Mouse (Mus musculus): ENCODE data around the gene Slain1.
A peak's percentile ranks its signal among the peaks of the same experiment; 100 is the strongest.

Gene Slain1

GRCm38 (mm10) chr14:103649896-103650334 lies at the start of gene Slain1:
Gene Slain1 (plus strand): TSS chr14:103650228.
- peak; percentile 86 to 91 for DNase-seq (ENCODE audit: low spot score in 2 of 2)

- DNase-seq (ENCODE audit: low spot score in 2 of 2): no peak
Measured at GRCm38 (mm10) chr14:103608063-103608462, 42.0 kb upstream of the Slain1 start.

- no peak for DNase-seq (ENCODE audit: low spot score in 2 of 2)
Measured at GRCm38 (mm10) chr14:103613573-103614271, 36.3 kb upstream of the Slain1 start.

- no peak for DNase-seq (ENCODE audit: low spot score in 2 of 2)
Measured at GRCm38 (mm10) chr14:103614272-103614587, 35.8 kb upstream of the Slain1 start.

- no peak for DNase-seq (ENCODE audit: low spot score in 2 of 2)
Measured at GRCm38 (mm10) chr14:103619756-103620155, 30.3 kb upstream of the Slain1 start.

- DNase-seq (ENCODE audit: low spot score in 2 of 2): no peak
Measured at GRCm38 (mm10) chr14:103621207-103621606, 28.8 kb upstream of the Slain1 start.

- DNase-seq (ENCODE audit: low spot score in 2 of 2): no peak
Measured at GRCm38 (mm10) chr14:103626100-103626499, 23.9 kb upstream of the Slain1 start.

GRCm38 (mm10) chr14:103629639-103630364 lies 20.2 kb upstream of the Slain1 start:
- no peak for DNase-seq (ENCODE audit: low spot score in 2 of 2)

- peak in 1 of 2 experiments; percentile 27 for DNase-seq (ENCODE audit: low spot score in 2 of 2)
Measured at GRCm38 (mm10) chr14:103630545-103630944, 19.5 kb upstream of the Slain1 start.

- DNase-seq (ENCODE audit: low spot score in 2 of 2): no peak
Measured at GRCm38 (mm10) chr14:103643933-103644332, 6.1 kb upstream of the Slain1 start.

GRCm38 (mm10) chr14:103647981-103648380 lies 2.0 kb upstream of the Slain1 start:
- no peak for DNase-seq (ENCODE audit: low spot score in 2 of 2)

GRCm38 (mm10) chr14:103648623-103649255 lies 1.3 kb upstream of the Slain1 start:
- DNase-seq (ENCODE audit: low spot score in 2 of 2): peak in 1 of 2 experiments; percentile 23

GRCm38 (mm10) chr14:103649302-103649701 lies 726 bp upstream of the Slain1 start:
- no peak for DNase-seq (ENCODE audit: low spot score in 2 of 2)

- peak; percentile 62 to 64 for DNase-seq (ENCODE audit: low spot score in 2 of 2)
Measured at GRCm38 (mm10) chr14:103650413-103651101, 529 bp downstream of the Slain1 start.

- no peak for DNase-seq (ENCODE audit: low spot score in 2 of 2)
Measured at GRCm38 (mm10) chr14:103651106-103651505, 1.1 kb downstream of the Slain1 start.

- no peak for DNase-seq (ENCODE audit: low spot score in 2 of 2)
Measured at GRCm38 (mm10) chr14:103651562-103651961, 1.5 kb downstream of the Slain1 start.

GRCm38 (mm10) chr14:103652524-103652923 lies 2.5 kb downstream of the Slain1 start:
- no peak for DNase-seq (ENCODE audit: low spot score in 2 of 2)

- DNase-seq (ENCODE audit: low spot score in 2 of 2): no peak
Measured at GRCm38 (mm10) chr14:103653800-103654199, 3.8 kb downstream of the Slain1 start.

- DNase-seq (ENCODE audit: low spot score in 2 of 2): no peak
Measured at GRCm38 (mm10) chr14:103655448-103655847, 5.4 kb downstream of the Slain1 start.

GRCm38 (mm10) chr14:103657876-103658275 lies 7.8 kb downstream of the Slain1 start:
- DNase-seq (ENCODE audit: low spot score in 2 of 2): no peak

GRCm38 (mm10) chr14:103663026-103663425 lies 13.0 kb downstream of the Slain1 start:
- peak in 1 of 2 experiments; percentile 54 for DNase-seq (ENCODE audit: low spot score in 2 of 2)

GRCm38 (mm10) chr14:103664391-103664790 lies 14.4 kb downstream of the Slain1 start:
- no peak for DNase-seq (ENCODE audit: low spot score in 2 of 2)
